Mouse (Mus musculus) induced T-regulatory cell, adult 2 months (primary cell): ENCODE data around the gene Kdm2b.

ENCODE experiments used
- DNase-seq: peaks from one replicate; pipeline ENCODE4 v3.0.0-alpha.2; 2012; ENCODE audit warnings: low read depth

Gene Kdm2b

DNA sequence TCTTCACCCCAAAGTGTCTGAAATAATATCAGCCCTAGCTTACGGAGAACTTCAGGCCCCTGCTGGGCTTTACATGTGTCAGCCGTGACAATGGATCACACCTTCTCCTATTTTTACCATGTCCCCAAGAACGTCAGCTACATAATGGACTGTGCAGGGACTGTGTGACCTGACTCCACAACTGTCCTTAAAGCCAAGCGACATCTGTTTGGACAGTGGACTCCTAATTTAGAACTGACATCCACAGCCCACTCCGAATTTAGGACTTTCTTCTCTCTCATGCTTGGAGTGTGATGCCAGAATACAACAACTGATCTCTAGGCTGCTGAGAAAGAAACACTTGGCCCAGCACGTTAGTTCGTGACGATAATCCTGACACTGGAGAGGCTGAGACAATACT is 62.5 kb downstream of the Kdm2b start:
- no peak for DNase-seq

DNA sequence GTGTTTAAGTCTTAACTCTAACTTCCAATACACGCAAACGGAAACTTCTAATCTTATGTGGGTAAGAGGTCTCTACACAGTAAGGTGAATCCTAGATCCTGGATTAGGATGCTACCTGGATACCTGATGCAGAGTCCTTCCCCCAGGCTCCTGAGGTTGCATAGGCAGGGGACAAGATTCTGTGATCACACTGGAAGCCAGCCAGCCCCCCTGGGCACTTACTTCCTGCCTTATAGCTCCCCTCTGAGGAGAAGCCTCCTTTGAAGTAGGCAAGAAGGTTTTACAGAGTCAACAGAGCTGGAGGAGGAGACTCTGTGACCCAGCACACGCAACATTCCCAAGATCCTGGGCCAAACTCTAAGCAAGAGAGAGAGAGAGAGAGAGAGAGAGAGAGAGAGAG is 63.3 kb downstream of the Kdm2b start:
- no peak for DNase-seq

GRCm38 (mm10) chr5:122925534-122925958 is 64.1 kb downstream of the Kdm2b start:
- DNase-seq, result peak; percentile 84

- DNase-seq, result no peak
These were observed 65.7 kb downstream of the Kdm2b start for GRCm38 (mm10) chr5:122923871-122924465.

GRCm38 (mm10) chr5:122921941-122922340 is 67.7 kb downstream of the Kdm2b start:
- DNase-seq, result no peak

GRCm38 (mm10) chr5:122920557-122920956 is 69.1 kb downstream of the Kdm2b start:
- no peak for DNase-seq

DNA sequence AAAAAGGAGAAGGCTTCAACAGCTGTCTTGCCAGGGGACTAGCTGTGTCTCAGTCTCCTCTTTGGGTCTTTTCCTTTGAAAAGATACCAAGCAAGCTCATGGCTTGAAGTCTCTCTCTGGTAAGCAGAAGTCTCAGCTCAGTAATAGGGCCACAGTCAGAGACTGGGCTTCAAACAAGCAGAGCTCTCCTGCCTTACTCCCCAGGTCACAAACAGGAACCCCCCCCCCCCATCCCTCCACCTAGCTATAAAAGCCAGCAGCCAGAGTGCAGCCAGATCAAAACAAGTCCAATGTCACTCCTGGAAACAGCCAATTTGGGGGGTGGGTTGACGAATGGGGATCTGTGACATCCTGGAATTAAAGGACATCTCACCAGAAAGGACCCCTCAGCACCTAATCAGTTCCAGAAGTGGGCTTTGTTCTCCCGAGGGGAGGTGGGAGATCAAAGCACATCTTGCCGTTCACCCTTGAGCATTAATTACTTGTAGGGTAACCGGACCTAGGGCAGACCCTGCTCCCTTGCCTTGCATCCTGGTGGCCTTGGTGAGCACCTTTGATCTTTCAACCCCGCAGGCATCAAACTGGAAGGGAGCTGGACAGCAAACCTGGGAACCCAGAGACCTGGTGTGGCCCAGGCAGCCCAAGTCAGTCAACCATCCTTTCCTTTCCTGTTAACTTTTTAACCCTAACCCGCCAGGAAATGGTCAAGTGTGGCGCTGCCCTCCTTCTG is 71.5 kb downstream of the Kdm2b start:
- DNase-seq, result no peak

GRCm38 (mm10) chr5:122916147-122916546 is 73.5 kb downstream of the Kdm2b start:
- no peak for DNase-seq

DNA sequence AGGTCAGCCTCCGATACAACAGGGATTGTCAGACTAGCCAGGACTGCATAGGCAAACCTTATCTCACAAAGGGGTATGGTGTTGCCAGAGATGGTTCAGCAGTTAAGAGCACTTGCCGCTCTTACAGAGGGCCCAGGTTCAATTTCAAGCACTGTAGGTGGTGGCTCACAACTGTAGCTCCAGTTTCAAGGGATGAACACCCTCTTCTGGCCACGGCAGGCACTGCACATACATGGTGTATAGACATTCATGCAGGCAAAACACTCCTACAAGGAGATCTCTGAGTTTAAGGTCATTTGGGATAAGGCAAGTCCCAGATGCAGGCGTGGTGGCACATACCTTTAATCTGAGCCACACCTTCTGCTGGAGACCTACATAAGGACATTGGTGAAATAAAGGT is 76.8 kb downstream of the Kdm2b start:
- peak; percentile 37 for DNase-seq

GRCm38 (mm10) chr5:122909481-122909880 is 80.1 kb downstream of the Kdm2b start:
- DNase-seq, result no peak

- DNase-seq, result no peak
These were observed 81.6 kb downstream of the Kdm2b start for GRCm38 (mm10) chr5:122908001-122908400.

GRCm38 (mm10) chr5:122907182-122907581 is 82.4 kb downstream of the Kdm2b start:
- DNase-seq, result no peak

GRCm38 (mm10) chr5:122903165-122903564 is 86.5 kb downstream of the Kdm2b start:
- DNase-seq, result no peak

DNA sequence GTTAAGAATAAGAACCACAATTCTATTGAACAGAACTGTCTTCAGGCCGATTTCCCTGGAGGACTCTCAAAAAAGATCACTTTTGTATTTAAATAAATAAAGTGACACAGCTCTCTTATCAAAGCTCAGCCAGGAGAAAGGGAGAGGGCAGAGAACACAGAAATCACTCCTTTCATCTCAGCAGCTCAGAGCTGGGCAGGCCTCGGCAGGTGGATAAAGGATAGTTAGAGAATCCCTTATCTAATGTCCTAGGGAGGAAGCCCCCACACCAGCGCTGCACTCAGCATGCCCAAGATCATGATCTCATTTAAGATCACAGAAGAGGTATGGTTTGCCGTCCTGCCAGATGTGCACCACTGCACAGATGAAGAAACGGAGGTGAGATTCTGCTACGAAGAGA is 87.4 kb downstream of the Kdm2b start:
- no peak for DNase-seq

GRCm38 (mm10) chr5:122901666-122902065 is 88.0 kb downstream of the Kdm2b start:
- peak; percentile 24 for DNase-seq

DNA sequence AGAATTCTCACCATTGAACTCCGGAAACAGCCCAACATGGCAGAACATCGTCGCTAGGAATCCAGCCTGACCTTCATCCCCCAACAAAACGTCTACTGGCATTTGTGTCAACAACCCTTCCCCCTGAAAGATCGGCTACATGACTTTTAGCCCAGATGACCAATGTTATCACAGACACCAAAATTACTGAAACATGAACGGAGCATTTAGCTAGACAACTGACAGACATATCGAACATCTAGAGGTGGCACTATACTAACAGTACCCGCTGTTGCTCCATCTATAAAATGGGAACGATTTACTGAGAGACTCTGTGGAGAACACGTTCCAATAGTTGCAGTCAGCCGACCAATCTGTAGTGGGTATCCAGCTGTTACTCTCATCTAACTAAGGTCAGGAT is 88.4 kb downstream of the Kdm2b start:
- DNase-seq, result peak; percentile 22

GRCm38 (mm10) chr5:122900558-122901171 is 89.0 kb downstream of the Kdm2b start:
- no peak for DNase-seq

GRCm38 (mm10) chr5:122899777-122900557 is 89.7 kb downstream of the Kdm2b start:
- DNase-seq, result peak; percentile 91

- peak; percentile 58 for DNase-seq
These were observed 90.5 kb downstream of the Kdm2b start for GRCm38 (mm10) chr5:122898963-122899776.

DNA sequence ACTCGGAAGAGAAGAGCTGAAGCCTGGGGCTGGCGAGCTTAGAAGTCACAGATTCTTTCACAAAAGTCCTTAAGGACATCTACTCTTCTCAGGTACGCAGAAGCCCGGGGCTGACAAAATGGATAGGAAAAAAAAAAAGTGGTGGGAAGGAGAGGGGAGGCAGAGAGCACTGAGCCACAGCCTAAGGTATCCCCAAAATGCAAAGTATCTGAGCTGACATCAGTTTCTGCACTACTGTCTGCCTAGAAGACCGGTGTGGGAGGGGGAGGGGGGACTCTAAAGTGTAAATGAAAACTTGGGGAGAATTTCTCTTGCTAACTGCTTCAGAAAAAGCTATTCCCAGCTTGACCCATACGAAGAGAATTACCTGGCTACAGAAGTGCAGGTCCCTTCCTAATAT is 91.5 kb downstream of the Kdm2b start:
- DNase-seq, result no peak

DNA sequence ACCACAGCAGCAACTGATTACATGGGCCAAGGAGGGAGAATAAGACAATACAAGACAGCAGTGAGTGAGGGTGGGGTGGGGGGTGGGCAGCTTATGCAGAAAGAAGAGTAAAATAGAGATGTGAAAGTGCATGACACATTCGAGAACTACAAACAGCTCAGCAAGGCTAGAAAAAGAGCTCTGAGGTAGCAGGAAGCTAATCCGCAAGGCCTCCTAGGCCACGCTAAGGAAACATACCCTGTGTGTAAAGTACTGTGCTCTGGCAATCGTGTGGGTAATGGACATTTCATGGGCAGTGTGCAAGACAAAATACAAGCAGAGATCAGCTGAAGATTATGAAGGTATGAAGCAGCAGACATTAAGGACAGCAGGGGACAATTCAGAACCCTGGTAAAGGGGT is 94.8 kb downstream of the Kdm2b start:
- peak; percentile 54 for DNase-seq
